ENCODE assay signal across 19 mouse cellular contexts in the genomic region with DNA sequence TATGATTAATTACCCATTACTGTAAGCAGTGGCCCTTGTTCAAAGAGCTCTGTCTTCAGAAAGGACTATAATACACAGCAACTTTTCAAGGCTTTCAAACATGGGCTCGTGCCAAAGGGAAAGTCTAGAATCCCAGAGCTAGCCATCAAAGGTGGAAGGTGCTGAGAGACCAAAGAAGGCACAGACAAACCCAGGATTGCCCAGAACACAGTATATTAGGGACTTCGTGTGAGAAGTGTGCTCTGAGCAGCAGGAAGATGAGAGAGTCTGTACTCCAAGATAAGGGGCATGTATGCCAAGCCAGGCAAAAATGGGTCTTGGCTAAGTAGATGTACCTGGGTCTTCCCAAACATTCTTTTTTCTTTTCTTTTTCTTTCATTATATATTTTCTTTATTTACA.
A peak's percentile ranks its signal among the peaks of the same experiment; 100 is the strongest.
DNase-seq lines count a peak whose midpoint lies in the region; ATAC-seq and TF ChIP-seq lines count a peak whose summit lies in the region.
"Had no signal": no experiment of that assay in that cellular context is flagged by ENCODE, and none has a peak within 500 bp of the region (broad histone marks: within the 10 kb centered on the region; RNA-seq: fewer than 3 reads in every experiment).

No protein-coding gene starts in this region.

- peak; percentile 23; the same call in 1 of the 2 replicates for ATAC-seq in stomach, embryonic 14.5 days (ENCODE audit: insufficient number of reproducible peaks, insufficient read depth, low FRiP score, low read depth)
- ATAC-seq in stomach, postnatal 0 days (ENCODE audit: low FRiP score, low TSS enrichment): no peak
- peak; percentile 38 to 74; a peak in 3 of 4 replicates for ATAC-seq in hematopoietic stem cell, adult 5-6 weeks (replicated peaks in 1 of 2; ENCODE audit: insufficient read depth in 1 of 2, low FRiP score in 2 of 2, low TSS enrichment in 1 of 2, low read depth in 1 of 2, poor library complexity in 2 of 2, severe bottlenecking in 2 of 2)
- peak; percentile 81 for ATAC-seq in liver, postnatal 0 days
- no peak for ATAC-seq in hindbrain, embryonic 16.5 days
- ATAC-seq: forebrain, postnatal 0 days; intestine, embryonic 16.5 days; midbrain, embryonic 13.5 days had no signal

- no peak overlapping the region for H3K9ac ChIP-seq in stomach, embryonic 14.5 days (replicated peaks; ENCODE audit: low read depth, low read length)
- H3K9ac ChIP-seq in stomach, postnatal 0 days (ENCODE audit: low read length): no peak overlapping the region
- no peak overlapping the region for H3K9ac ChIP-seq in liver, postnatal 0 days (replicated peaks)
- no peak overlapping the region for H3K9ac ChIP-seq in hindbrain, embryonic 16.5 days (ENCODE audit: low read depth, low read length)
- H3K9ac ChIP-seq: forebrain, postnatal 0 days; limb, embryonic 15.5 days; midbrain, embryonic 13.5 days; neural tube, embryonic 15.5 days had no signal

- intact Hi-C loops in left cerebral cortex, postnatal 10 days (cut with DNase I): no loop called here

- WGBS in stomach, embryonic 14.5 days: 17% methylated on average over 2 of the region's 2 CpGs
- WGBS in stomach, postnatal 0 days: 16% methylated on average over 2 of the region's 2 CpGs
- 34% methylated on average over 2 of the region's 2 CpGs for WGBS in liver, postnatal 0 days (ENCODE audit: insufficient replicate concordance)
- 51% methylated on average over 2 of the region's 2 CpGs for WGBS in hindbrain, embryonic 16.5 days

- no peaks in the 10 kb centered on the region for H3K4me1 ChIP-seq in stomach, embryonic 14.5 days (ENCODE audit: control insufficient read depth, insufficient read depth, low read length)
- no peaks in the 10 kb centered on the region for H3K4me1 ChIP-seq in stomach, postnatal 0 days (replicated peaks; ENCODE audit: control insufficient read depth, insufficient read depth)
- peaks cover 31% of the 10 kb centered on the region for H3K4me1 ChIP-seq in liver, postnatal 0 days (ENCODE audit: insufficient read depth)
- no peaks in the 10 kb centered on the region for H3K4me1 ChIP-seq in hindbrain, embryonic 16.5 days (ENCODE audit: control insufficient read depth, insufficient read depth, low read depth, low read length)

- TF ChIP-seq CTCF in stomach, postnatal 0 days (IDR thresholded peaks at IDR 0.05; ENCODE audit: low read depth): no peak
- TF ChIP-seq CTCF in liver, postnatal 0 days (IDR thresholded peaks at IDR 0.05; ENCODE audit: low read depth): no peak

- H3K27ac ChIP-seq in stomach, embryonic 14.5 days (ENCODE audit: low read length): no peak overlapping the region
- no peak overlapping the region for H3K27ac ChIP-seq in stomach, postnatal 0 days (replicated peaks)
- H3K27ac ChIP-seq in liver, postnatal 0 days (ENCODE audit: low read depth): no peak overlapping the region
- H3K27ac ChIP-seq in hindbrain, embryonic 16.5 days (ENCODE audit: low read depth, low read length): no peak overlapping the region
- H3K27ac ChIP-seq: gastrocnemius, adult 2 months; limb, embryonic 15.5 days; midbrain, embryonic 13.5 days; neural tube, embryonic 15.5 days had no signal

- H3K9me3 ChIP-seq in stomach, embryonic 14.5 days (ENCODE audit: control insufficient read depth, low read depth, low read length): no peaks in the 10 kb centered on the region
- no peaks in the 10 kb centered on the region for H3K9me3 ChIP-seq in stomach, postnatal 0 days (ENCODE audit: control insufficient read depth, low read length)
- H3K9me3 ChIP-seq in liver, postnatal 0 days (ENCODE audit: low read length): no peaks in the 10 kb centered on the region
- no peaks in the 10 kb centered on the region for H3K9me3 ChIP-seq in hindbrain, embryonic 16.5 days (ENCODE audit: control insufficient read depth, low read length)
- H3K9me3 ChIP-seq: limb, embryonic 15.5 days; midbrain, embryonic 13.5 days; neural tube, embryonic 15.5 days had no signal

- H3K36me3 ChIP-seq in stomach, embryonic 14.5 days (ENCODE audit: control insufficient read depth, insufficient read depth, low read length): no peaks in the 10 kb centered on the region
- H3K36me3 ChIP-seq in stomach, postnatal 0 days (ENCODE audit: control insufficient read depth, insufficient read depth, low read length): no peaks in the 10 kb centered on the region
- no peaks in the 10 kb centered on the region for H3K36me3 ChIP-seq in liver, postnatal 0 days (replicated peaks; ENCODE audit: insufficient read depth, low read length)
- no peaks in the 10 kb centered on the region for H3K36me3 ChIP-seq in hindbrain, embryonic 16.5 days (ENCODE audit: control insufficient read depth, insufficient read depth, low read length)
- H3K36me3 ChIP-seq: limb, embryonic 15.5 days; midbrain, embryonic 13.5 days; neural tube, embryonic 15.5 days had no signal

- no peaks in the 10 kb centered on the region for H3K27me3 ChIP-seq in stomach, embryonic 14.5 days (ENCODE audit: control insufficient read depth, insufficient read depth, low read length)
- no peaks in the 10 kb centered on the region for H3K27me3 ChIP-seq in stomach, postnatal 0 days (ENCODE audit: control insufficient read depth, insufficient read depth, low read length)
- no peaks in the 10 kb centered on the region for H3K27me3 ChIP-seq in liver, postnatal 0 days (ENCODE audit: insufficient read depth, low read length)
- H3K27me3 ChIP-seq in hindbrain, embryonic 16.5 days (replicated peaks; ENCODE audit: control insufficient read depth, insufficient read depth, low read length): no peaks in the 10 kb centered on the region
- H3K27me3 ChIP-seq: limb, embryonic 15.5 days; midbrain, embryonic 13.5 days; neural tube, embryonic 15.5 days had no signal

- no peak overlapping the region for H3K4me3 ChIP-seq in stomach, embryonic 14.5 days (ENCODE audit: low read depth, low read length)
- no peak overlapping the region for H3K4me3 ChIP-seq in stomach, postnatal 0 days (ENCODE audit: low read depth, low read length)
- H3K4me3 ChIP-seq in liver, postnatal 0 days (ENCODE audit: low read depth, low read length): no peak overlapping the region
- H3K4me3 ChIP-seq in hindbrain, embryonic 16.5 days (ENCODE audit: low read length): no peak overlapping the region
- H3K4me3 ChIP-seq: gastrocnemius, adult 2 months; limb, embryonic 15.5 days; midbrain, embryonic 13.5 days; myocyte; neural tube, embryonic 15.5 days had no signal

- no peak overlapping the region for H3K4me2 ChIP-seq in stomach, embryonic 14.5 days (replicated peaks; ENCODE audit: low read depth, low read length)
- H3K4me2 ChIP-seq in stomach, postnatal 0 days (replicated peaks; ENCODE audit: low read depth): no peak overlapping the region
- H3K4me2 ChIP-seq in liver, postnatal 0 days (ENCODE audit: low read depth, low read length): peak overlapping the region; percentile 35
- no peak overlapping the region for H3K4me2 ChIP-seq in hindbrain, embryonic 16.5 days (ENCODE audit: low read length)
- H3K4me2 ChIP-seq: limb, embryonic 15.5 days; midbrain, embryonic 13.5 days; neural tube, embryonic 15.5 days had no signal

- DNase-seq in stomach, postnatal 0 days (ENCODE audit: low spot score): no peak
- peak; percentile 33 for DNase-seq in liver, postnatal 0 days
- DNase-seq in left cerebral cortex, postnatal 10 days (ENCODE audit: extremely low spot score in 1 of 2, low spot score in 2 of 2): no peak
- DNase-seq in right cerebral cortex, adult 18-20 months: no peak
- DNase-seq: adrenal gland, postnatal 25 days; B cell, adult 2 months; cerebellum, adult 11 months; cerebellum, postnatal 36 days; forebrain, postnatal 0 days; gastrocnemius, adult 2 months; thymus, postnatal 4 days had no signal

- no peak for TF ChIP-seq EP300 in stomach, postnatal 0 days (optimal IDR thresholded peaks at IDR 0.05)
- TF ChIP-seq EP300 in liver, postnatal 0 days (IDR thresholded peaks at IDR 0.05; ENCODE audit: low read depth): peak; percentile 87; the same call in 1 of the 2 replicates

Comparison
In these comparisons a context has a peak if more than half of its experiments do, and no peak if none do; other contexts are left out.
1. ATAC-seq: peak in stomach, embryonic 14.5 days (single experiment), hematopoietic stem cell, adult 5-6 weeks (2 of 2) and liver, postnatal 0 days (single experiment); none in stomach, postnatal 0 days (single experiment) and hindbrain, embryonic 16.5 days (single experiment).